Mouse (Mus musculus) cortical plate, adult 2 months (tissue): ENCODE measurements at regions not wholly inside any gene's neighbourhood (a gene's known extent, or its start where the extent isn't known, plus 50 kb on each side); places are given as distances from the start of the nearest gene placed in this dataset.

Source experiments
- CTCF ChIP-seq: fragments of 200-500 bp; IDR thresholded peaks from 2 replicates; pipeline ENCODE4 v1.5.1; 2011; ENCODE audit warnings: mild to moderate bottlenecking, control low read depth, low read length; ENCODE audit not compliant: insufficient read depth; ENCODE audit errors: extremely low read depth
- POLR2A ChIP-seq: fragments of 200-500 bp; IDR thresholded peaks from 2 replicates; pipeline ENCODE4 v1.6.1; 2011; ENCODE audit warnings: mild to moderate bottlenecking, low read length, control low read depth; ENCODE audit not compliant: insufficient read depth; ENCODE audit errors: extremely low read depth

GRCm38 (mm10) chr8:89812036-89812711 lies 536.0 kb downstream of the Tox3 start:
- TF ChIP-seq POLR2A (no peak), CTCF (no peak)
